Mouse (Mus musculus) brain, embryonic 14.5 days (tissue): Measurements from ENCODE around the gene Lce6a.

Source experiments
- CTCF ChIP-seq: fragments of 200-500 bp; IDR thresholded peaks from 2 replicates; pipeline ENCODE4 v1.5.1; 2012; ENCODE audit warnings: inconsistent platforms, mild to moderate bottlenecking, moderate library complexity, borderline replicate concordance; ENCODE audit not compliant: insufficient read depth, insufficient read length; ENCODE audit errors: extremely low read depth
- POLR2A ChIP-seq: fragments of 200-500 bp; IDR thresholded peaks from 2 replicates; pipeline ENCODE4 v1.6.1; 2012; ENCODE audit warnings: mild to moderate bottlenecking, inconsistent platforms, borderline replicate concordance; ENCODE audit not compliant: poor library complexity, insufficient read depth, insufficient read length, severe bottlenecking; ENCODE audit errors: extremely low read depth

DNA sequence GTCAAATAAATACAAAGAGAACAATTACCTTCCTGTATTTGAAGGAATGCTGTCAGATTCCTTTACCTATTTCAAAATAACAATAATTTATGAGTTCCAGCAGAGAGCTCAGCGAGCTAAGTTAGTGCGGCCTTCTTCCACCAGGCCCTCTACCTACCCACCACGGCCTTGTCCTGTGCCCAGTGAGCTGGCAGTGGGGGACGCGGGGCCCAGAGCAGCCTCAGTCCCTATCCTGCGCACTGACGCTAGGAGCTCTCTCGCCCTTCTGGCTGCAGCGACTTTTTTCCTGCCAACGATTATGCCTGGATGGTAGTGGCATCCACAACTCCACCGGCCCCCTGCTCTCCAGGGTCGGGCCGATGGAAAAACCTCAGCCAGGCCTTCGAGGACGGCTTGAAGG lies 18.4 kb upstream of the Lce6a start:
- no peak for TF ChIP-seq POLR2A
- TF ChIP-seq CTCF = no peak
